Mouse (Mus musculus) cerebellum, adult 11-12 months (tissue): ENCODE results near the gene Scg2.

Experiments used
- DNase-seq: peaks from one replicate; pipeline ENCODE4 v3.0.0; 2022

The Scg2 gene

GRCm38 (mm10) chr1:79439609-79440308, at the start of gene Scg2:
Gene Scg2, minus strand, starts transcription at chr1:79440120.
- peak; percentile 90 for DNase-seq

- no peak for DNase-seq
These were observed 45.6 kb upstream of the Scg2 start for GRCm38 (mm10) chr1:79485546-79485945.

DNA sequence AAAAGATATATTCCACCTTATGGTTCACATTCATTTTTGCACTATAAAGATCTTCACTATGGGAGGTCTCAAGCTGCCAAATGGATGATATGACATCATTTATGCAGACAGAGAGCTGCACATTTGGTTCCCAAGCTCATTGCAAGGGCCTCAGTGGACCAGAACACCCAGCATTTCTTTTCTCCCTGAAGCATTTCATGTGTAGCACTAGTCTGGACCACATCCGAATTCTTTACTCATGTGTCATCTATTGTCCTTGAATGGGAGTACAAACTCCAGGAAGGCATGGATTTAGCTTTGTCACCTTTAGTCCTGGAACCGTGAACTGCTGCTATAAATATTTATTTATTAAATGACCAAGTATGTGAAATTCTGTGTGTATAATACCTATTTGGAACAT, 30.9 kb upstream of the Scg2 start:
- no peak for DNase-seq

- no peak for DNase-seq
These were observed 30.0 kb upstream of the Scg2 start for GRCm38 (mm10) chr1:79469871-79470270.

GRCm38 (mm10) chr1:79466585-79466984, 26.7 kb upstream of the Scg2 start:
- no peak for DNase-seq

DNA sequence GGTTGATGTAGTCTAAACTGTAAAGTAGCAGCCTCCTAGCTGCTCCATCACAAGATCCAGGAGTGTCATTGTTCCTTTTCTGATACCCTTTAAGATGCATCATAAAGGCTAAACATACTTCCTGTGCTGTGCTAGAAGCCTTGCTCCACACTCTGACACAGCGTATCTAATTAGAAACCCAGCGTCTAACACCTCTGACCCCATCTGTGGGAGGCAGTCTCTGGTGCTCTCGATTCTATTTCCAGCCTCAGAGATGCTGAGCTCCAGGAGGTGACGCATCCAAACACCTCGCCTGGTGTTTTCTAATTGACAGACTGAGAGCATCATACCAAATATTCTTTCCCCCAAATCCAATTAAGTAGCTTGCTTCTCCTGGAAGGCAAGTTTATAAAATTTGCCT, 18.6 kb upstream of the Scg2 start:
- DNase-seq, result no peak

DNA sequence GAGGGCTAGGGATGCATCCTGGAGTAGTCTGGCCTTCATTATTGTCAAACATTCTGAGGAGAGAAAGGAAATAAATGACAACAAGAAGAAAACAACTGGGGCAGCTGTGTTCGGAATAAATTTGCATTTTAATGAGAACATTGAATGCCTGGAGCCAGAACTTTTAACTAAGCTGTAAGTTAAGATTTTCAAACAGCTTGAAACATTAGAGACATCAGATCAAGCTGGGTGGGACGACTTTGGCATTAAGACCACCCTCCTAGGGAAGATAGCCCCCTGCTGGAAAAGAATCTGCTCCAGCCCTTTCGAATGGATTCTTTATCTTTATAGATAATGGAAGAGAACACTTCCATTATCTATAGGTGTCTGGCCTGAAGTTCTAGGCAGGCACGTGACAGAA, 14.2 kb upstream of the Scg2 start:
- DNase-seq, result no peak

GRCm38 (mm10) chr1:79452339-79452738, 12.4 kb upstream of the Scg2 start:
- no peak for DNase-seq

- DNase-seq, result no peak
These were observed 10.6 kb upstream of the Scg2 start for GRCm38 (mm10) chr1:79450343-79451021.

- no peak for DNase-seq
These were observed 10.0 kb upstream of the Scg2 start for GRCm38 (mm10) chr1:79449943-79450342.

DNA sequence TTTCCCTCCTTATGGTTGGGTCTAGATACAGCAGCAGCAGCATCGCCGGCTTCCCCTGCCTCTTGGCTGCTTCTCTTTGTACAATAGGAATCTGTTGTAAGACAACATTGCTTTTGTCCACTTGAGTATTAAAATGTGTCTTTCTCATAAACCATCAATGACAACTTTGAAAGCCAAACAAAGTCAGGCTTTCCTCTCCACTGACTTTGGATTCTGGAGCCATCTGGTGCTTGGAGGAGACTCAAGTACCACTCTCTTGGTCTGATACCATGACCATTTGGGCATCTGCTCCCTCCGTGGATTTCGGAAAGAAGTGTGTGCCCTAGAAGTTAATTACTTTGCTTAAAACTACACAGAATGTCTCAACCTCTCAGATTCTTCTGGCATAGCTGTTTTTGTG, 5.7 kb upstream of the Scg2 start:
- no peak for DNase-seq

DNA sequence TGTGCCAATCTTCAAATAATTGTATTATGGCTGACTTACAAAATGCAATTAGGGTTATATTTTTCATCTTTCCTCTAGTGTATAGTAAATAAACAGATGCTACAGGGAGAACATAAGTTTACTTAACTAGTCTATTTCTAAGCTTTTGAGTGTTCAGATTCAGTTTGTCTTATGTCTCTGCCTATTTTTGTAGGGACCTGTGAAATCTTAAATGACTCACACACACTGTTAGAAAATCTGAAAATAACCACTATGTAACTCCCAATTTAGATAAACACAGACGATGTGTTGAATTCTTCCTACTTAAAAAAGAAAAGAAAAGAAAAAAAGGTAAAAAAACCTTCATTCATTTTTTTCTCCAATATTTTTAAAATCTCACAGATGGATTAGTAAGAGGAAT, 2.2 kb downstream of the Scg2 start:
- DNase-seq, result no peak

GRCm38 (mm10) chr1:79436671-79437070, 3.2 kb downstream of the Scg2 start:
- no peak for DNase-seq

- no peak for DNase-seq
These were observed 10.9 kb downstream of the Scg2 start for GRCm38 (mm10) chr1:79429058-79429457.

DNA sequence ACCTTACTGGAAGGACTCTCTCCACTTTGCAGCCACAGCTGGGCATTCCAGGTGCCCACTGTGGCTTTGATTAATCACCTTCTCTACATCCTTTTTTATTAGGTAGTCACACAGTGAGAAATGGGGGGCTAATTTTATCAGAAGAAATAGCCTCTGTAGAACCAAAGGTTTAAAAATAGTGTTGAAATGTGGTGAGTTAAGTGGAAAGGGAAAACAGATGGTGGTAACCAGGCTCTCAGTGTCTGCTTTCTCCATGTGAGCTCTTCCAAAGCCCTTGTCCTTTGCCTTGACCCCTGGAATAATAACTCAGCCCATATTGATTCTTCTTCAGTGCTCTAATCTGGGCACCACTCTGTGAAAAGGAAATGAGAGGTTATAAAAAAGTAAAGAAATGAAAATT, 24.4 kb downstream of the Scg2 start:
- no peak for DNase-seq

DNA sequence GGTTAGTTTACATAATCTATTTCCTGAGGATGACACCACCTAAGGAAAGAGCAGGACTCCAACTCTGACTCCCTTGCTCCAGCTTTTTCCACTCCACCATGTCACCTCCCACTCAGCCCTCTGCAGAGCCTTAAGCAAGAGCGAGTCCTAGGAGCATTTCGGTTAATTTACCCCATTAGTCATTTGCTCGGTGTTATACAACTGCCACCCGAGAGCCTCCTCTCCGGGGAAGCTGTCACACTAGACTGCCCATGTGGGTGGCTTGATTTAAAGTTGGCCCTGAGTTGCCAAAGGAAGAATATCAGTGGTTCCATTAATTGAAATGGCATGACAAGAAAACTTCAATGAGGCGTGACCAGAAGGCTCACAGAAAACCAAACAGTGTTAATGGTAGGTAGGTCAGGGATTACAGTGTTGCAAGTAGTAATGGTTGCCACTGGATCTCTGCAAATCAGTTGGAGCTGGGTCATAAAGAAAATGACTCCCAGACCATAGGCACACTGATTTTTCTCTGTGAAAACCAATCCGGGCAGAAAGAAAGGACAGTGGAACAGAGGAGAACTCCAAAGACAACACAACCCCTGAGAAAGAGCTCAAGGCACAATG, 33.5 kb downstream of the Scg2 start:
- DNase-seq, result no peak

DNA sequence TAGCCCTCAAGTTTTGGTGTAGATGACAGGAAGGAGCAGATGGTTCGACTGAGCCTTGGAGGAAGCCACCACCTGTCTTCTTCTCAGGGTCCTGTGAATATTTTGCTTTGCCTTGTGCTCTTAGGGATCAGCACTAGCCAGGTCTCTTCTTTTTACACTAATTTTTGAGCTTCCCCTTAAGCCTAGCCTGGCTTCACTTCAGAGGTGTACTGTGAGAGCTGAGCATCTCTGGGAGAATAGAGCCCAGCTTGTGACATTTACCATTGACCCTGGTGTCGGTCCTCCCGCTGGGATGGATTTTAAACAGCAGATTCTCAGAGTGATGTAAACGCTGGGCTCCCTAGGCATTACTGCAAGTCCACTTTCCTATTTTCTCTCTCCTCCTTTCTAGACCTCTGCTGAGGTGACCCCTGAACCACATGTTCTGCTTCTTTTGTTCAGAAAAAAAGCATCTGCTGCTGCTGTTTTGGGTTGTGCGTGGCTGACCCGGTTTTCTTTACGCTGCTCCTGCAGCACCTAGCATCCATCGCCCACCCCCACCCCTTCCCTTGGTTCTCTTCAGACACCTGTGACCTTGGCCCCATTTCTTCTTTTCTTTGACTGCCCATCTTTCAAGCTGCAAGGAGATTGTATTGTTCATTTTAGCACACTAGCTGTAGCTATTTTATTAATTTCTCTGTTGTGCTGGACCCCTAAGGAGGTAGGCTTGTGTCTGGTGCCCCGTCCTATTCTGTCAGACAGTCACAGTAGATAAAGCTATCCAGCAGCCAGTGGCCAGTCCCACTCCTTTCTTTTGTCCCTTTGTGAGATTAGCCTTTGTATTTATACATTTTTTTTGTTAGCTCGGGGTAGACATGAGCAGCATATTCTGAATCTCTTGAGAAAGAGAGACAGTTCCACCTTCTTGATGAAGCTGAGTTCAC, 38.6 kb downstream of the Scg2 start:
- peak; percentile 54 for DNase-seq

DNA sequence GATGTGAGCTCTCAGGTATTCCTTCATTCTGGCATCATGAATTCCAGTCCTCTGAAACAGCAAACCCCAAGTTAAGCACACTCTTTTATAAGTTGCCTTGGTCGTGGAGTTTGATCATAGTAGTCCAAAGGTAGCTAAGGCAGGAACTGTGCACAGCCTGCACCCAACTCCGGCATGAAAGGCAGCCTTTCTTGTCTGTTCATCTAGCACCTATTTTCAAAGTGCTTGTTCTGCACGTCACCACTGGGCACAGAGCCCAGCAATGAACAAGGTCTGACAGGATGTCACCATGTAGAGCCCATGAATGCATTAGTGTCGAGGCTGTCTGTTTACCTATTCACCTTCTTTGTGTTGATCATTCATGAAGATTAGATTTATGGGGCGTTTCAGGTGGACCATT, 39.6 kb downstream of the Scg2 start:
- peak; percentile 31 for DNase-seq
